Mouse (Mus musculus): ENCODE data around the gene Prrc2c.
"Not testable (repeated sequence)": the region's sequence is repeated elsewhere in the genome, so short reads cannot be mapped to it uniquely, and the experiment has no call there.

The Prrc2c gene

GRCm38 (mm10) chr1:162740401-162740835 is at the start of gene Prrc2c:
Prrc2c (minus strand) TSS chr1:162740556.
- peak; percentile 98 for DNase-seq (ENCODE audit: low spot score)

DNA sequence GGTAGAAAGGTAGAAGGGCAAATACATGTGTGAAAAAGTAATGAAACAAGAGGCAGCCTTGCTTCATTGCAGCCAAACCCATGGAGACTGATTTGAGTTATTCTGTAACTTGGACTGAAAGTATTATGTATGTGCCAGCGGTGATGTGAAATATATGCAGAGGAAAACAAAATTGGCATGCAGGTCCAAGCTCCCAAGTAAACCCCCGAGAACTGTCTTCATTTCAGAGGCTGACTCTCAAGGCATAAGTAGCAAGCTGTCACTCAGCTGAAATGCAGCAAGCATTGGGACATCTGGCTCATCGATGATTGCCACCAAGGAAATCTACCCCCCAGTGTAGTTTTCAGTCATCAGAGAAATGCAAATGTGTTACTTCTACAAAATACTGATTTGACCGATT is 44.9 kb upstream of the Prrc2c start:
- DNase-seq (ENCODE audit: low spot score): no peak

- no peak for DNase-seq (ENCODE audit: low spot score)
These were observed 43.4 kb upstream of the Prrc2c start for GRCm38 (mm10) chr1:162783669-162784248.

- DNase-seq (ENCODE audit: low spot score): not testable (repeated sequence)
These were observed 40.7 kb upstream of the Prrc2c start for GRCm38 (mm10) chr1:162781035-162781434.

- no peak for DNase-seq (ENCODE audit: low spot score)
These were observed 37.7 kb upstream of the Prrc2c start for GRCm38 (mm10) chr1:162777943-162778538.

DNA sequence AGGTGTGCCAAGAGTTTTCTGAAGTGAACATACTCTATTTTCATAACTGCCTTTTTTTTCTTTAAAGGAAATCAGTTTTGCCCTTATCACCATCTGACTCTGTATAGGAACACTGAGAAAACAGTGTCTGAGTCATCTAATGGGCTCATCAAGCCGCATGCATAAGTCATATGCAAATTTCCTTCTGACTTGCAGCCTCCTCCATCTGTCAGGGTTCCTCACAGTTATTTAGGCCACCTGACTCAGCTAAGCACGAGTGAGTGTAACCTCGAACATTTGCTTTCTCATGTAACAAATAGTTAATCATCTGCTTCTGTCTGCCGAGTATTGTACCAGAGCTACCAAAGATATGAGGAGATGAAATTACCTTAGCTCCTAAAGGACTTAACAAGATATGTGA is 33.3 kb upstream of the Prrc2c start:
- DNase-seq (ENCODE audit: low spot score): no peak

GRCm38 (mm10) chr1:162771617-162772360 is 31.4 kb upstream of the Prrc2c start:
- DNase-seq (ENCODE audit: low spot score): no peak

- no peak for DNase-seq (ENCODE audit: low spot score)
These were observed 11.7 kb upstream of the Prrc2c start for GRCm38 (mm10) chr1:162752009-162752408.

DNA sequence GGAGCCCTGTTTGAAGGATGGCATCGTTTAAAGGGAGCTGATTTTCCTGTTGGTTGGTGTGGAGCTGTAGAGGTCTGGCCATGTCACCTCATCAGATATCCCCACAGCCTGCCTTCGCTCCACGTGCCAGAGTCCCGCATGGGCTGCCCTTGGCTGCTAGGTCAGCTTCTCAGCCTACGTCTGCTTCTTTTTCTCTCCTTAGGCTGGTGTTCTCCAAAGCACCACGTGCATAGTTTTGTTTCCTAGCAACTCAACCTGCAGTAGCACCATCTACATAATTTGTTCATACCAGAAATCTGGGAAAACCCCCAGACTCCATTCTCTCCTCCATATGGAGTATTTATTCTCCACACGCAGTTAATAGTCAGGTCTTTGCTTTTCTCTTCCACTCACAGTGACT is 9.3 kb upstream of the Prrc2c start:
- no peak for DNase-seq (ENCODE audit: low spot score)

DNA sequence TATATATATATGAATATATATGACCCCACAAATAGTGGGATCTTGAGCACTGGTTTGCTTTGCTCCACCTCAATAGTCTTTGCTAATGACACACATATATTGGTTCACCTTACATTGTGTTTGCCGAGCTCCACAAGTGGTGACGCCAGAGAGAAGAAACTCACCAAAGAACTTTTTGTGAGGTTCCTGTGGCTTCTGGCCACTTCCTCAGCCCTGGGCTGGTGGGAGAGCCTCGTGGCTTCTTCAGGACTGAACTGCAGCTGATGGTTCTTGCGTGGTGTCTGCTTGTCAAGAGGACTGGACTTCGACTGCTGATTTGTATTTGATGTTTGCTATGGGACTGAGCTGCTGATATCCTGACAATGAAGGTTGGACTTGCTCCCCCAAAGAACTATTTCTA is 8.4 kb upstream of the Prrc2c start:
- DNase-seq (ENCODE audit: low spot score): no peak

- DNase-seq (ENCODE audit: low spot score): peak; percentile 16
These were observed 443 bp downstream of the Prrc2c start for GRCm38 (mm10) chr1:162739831-162740394.

- no peak for DNase-seq (ENCODE audit: low spot score)
These were observed 950 bp downstream of the Prrc2c start for GRCm38 (mm10) chr1:162739406-162739805.

GRCm38 (mm10) chr1:162738472-162738871 is 1.9 kb downstream of the Prrc2c start:
- DNase-seq (ENCODE audit: low spot score): no peak

DNA sequence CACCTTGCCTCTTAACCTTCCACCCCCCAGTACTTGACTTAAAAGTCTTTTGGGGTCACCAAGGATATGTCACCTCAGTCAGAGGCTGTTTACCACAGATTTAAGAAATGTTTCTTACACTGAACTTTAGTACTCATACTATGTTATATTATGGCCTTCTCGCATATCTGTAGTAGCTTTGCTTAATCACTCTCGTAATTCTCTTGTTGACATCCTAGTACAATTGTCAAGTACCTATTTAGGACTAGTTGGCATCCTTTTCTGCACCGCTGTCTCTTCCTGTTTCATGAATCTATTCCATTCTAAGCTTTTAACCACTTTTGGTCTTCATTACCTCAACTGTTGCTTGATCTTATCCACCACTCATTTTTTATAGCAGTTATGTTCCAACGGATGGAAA is 5.3 kb downstream of the Prrc2c start:
- no peak for DNase-seq (ENCODE audit: low spot score)

- no peak for DNase-seq (ENCODE audit: low spot score)
These were observed 6.1 kb downstream of the Prrc2c start for GRCm38 (mm10) chr1:162734283-162734682.

DNA sequence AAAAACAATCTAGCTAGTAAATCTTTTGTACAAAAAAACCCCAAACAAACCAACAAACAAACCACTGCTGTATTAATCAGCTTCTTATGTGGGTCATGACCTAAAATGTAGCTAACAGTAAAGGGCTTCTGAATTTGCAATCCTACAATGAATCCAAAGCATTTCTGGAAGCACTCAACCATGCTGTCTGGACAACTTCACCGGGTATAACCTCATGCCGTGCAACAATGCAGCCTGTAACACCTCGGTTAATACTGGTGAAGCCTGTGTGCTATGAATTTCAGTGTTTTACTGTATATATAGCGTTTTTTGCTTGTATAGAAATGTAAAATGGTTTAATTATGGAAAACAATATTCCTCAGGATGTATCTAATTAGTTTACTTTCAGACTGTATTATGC is 8.3 kb downstream of the Prrc2c start:
- DNase-seq (ENCODE audit: low spot score): no peak

GRCm38 (mm10) chr1:162729436-162729835 is 10.9 kb downstream of the Prrc2c start:
- peak; percentile 37 for DNase-seq (ENCODE audit: low spot score)

DNA sequence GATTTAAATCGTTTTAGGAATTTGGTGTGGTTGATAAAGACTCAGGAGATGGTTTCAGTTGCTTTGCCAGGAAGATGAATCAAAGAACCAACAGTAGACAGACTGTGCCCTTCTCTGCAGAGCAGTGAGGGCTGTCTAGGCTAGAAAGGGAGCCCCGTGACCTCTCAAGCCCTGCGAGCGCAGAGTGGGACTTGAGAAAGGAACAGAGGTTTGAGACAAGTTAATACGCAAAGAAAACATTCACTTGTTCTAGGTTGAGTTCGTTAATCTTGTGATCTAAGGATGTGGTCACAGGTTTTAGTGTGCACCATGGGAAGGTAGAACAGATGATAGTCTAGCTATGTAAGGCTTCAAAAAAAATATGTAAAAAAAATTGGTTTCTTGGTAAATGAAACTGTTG is 12.4 kb downstream of the Prrc2c start:
- DNase-seq (ENCODE audit: low spot score): no peak

DNA sequence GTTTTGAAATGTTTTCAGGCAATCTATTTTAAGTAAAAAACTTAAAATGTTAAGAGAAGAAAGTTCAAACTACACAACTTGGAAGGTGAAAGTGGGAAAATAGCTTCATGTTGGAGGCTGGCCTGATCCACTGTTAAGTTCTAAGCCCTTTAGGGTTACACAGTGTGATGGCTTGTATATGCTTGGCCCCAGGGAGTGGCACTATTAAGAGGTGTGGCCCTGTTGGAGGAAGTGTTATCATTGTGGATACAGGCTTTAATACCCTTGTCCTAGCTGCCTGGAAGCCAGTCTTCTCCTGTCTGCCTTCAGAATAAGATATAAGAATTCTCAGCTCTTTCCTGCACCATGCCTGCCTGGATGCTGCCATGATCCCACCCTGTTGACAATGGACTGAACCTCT is 16.7 kb downstream of the Prrc2c start:
- no peak for DNase-seq (ENCODE audit: low spot score)

GRCm38 (mm10) chr1:162720645-162721044 is 19.7 kb downstream of the Prrc2c start:
- DNase-seq (ENCODE audit: low spot score): no peak

- no peak for DNase-seq (ENCODE audit: low spot score)
These were observed 39.8 kb downstream of the Prrc2c start for GRCm38 (mm10) chr1:162700389-162701066.

DNA sequence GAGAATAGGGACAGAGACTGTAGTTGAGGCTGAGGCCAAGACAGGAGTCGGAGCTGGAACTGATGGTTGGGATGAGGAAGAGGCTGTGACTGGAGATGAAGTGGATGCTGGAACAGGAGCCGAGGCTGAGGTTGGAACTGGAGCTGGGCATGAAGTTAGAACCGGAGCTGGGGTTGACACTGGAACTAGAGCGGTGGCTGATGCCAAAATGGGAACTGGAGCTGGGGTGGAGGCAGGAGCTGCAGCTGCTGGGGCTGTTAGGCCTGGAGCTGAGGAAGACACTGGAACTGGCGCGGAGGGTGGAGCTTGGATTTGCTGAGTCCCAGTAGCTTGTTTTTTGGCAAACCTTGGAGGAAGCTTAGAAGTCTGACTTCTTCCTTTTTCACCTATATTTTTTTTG is 42.5 kb downstream of the Prrc2c start:
- DNase-seq (ENCODE audit: low spot score): no peak

DNA sequence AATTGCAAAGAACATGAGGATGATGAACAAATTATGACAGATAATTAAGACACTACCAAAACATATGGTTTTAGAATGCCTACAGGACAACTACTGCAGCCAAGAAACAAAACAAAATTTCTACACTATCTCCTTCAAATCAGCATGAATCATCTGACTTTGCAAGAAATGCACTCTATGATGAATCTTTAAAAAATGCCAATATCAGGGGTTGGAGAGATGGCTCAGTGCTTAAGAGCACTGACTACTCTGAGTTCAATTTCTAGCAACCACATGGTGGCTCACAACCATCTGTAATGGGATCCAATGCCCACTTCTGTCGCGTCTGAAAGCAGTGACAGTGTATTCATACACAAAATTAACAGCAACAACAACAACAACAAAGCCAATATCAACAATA is 46.6 kb downstream of the Prrc2c start:
- no peak for DNase-seq (ENCODE audit: low spot score)

Data from embryo, embryonic 10 days (tissue).